Mouse (Mus musculus) forebrain, embryonic 13.5 days (tissue): ENCODE results near the gene Troap. TPM values are rescaled to one million over a fixed set of nuclear protein-coding genes. Genes with fewer than 3 reads are reported as not detected.

ENCODE experiments used
- ATAC-seq: fragments of 200-750 bp; cut with Nextera tagmentation; 2 replicates; pipeline ENCODE4 v1.8.0; 2017
- H3K27ac ChIP-seq: fragments of 300-500 bp; sonication (generic); 2 replicates; pipeline ENCODE4 v1.5.1; 2015; ENCODE audit warnings: inconsistent platforms, mild to moderate bottlenecking, moderate library complexity
- H3K27me3 ChIP-seq: fragments of 300-500 bp; sonication (generic); 2 replicates; pipeline ENCODE4 v1.6.1; 2015; ENCODE audit warnings: mild to moderate bottlenecking, inconsistent platforms
- H3K36me3 ChIP-seq: fragments of 300-500 bp; sonication (generic); 2 replicates; pipeline ENCODE4 v1.6.1; 2015; ENCODE audit warnings: mild to moderate bottlenecking, inconsistent platforms; ENCODE audit not compliant: poor library complexity, severe bottlenecking
- H3K4me1 ChIP-seq: fragments of 300-500 bp; sonication (generic); 2 replicates; pipeline ENCODE4 v1.6.1; 2015; ENCODE audit warnings: inconsistent platforms
- H3K4me2 ChIP-seq: fragments of 300-500 bp; sonication (generic); 2 replicates; pipeline ENCODE4 v1.6.1; 2015; ENCODE audit warnings: inconsistent platforms, mild to moderate bottlenecking, moderate library complexity
- H3K4me3 ChIP-seq: fragments of 300-500 bp; sonication (generic); 2 replicates; pipeline ENCODE4 v1.5.1; 2015; ENCODE audit warnings: mild to moderate bottlenecking, inconsistent platforms
- H3K9ac ChIP-seq: fragments of 300-500 bp; sonication (generic); 2 replicates; pipeline ENCODE4 v1.6.1; 2015; ENCODE audit warnings: mild to moderate bottlenecking, inconsistent platforms
- H3K9me3 ChIP-seq: fragments of 300-500 bp; sonication (generic); replicated peaks from 2 replicates; pipeline ENCODE4 v1.6.1; 2016; ENCODE audit warnings: inconsistent platforms
- WGBS: fragments of 180-500 bp; shearing (Covaris S2); methylation state at CpG from one replicate; pipeline ENCODE4 v1.1.7; 2015; 5-methylcytosine and 5-hydroxymethylcytosine counted together
- polyA plus RNA-seq: library from polyadenylated mRNA; unstranded; fragments of >200 nt; fragmentation: Nextera tagmentation; extraction: Ambion mirVana; gene quantifications from 2 replicates; pipeline ENCODE4 v1.2.1, GENCODE M21; 2015

The Troap gene
- polyA plus RNA-seq, 1 experiment from 2014 or later: 38.6 TPM

- peaks cover 87% of the 10 kb centered on the region for H3K27me3 ChIP-seq
- H3K27ac ChIP-seq: peak overlapping the region; percentile 11
- peak overlapping the region; percentile 43 for H3K4me3 ChIP-seq
- ATAC-seq: peak; percentile 42; the same call in 1 of the 2 replicates
- H3K36me3 ChIP-seq: no peaks in the 10 kb centered on the region
- no peaks in the 10 kb centered on the region for H3K9me3 ChIP-seq
- under 1% methylated on average over 51 of the region's 56 CpGs for WGBS
- H3K4me2 ChIP-seq: peak overlapping the region; percentile 73
- peaks cover 71% of the 10 kb centered on the region for H3K4me1 ChIP-seq
- H3K9ac ChIP-seq: peak overlapping the region; percentile 68
These were observed 19.2 kb downstream of the Troap start for GRCm38 (mm10) chr15:99093291-99094258.

DNA sequence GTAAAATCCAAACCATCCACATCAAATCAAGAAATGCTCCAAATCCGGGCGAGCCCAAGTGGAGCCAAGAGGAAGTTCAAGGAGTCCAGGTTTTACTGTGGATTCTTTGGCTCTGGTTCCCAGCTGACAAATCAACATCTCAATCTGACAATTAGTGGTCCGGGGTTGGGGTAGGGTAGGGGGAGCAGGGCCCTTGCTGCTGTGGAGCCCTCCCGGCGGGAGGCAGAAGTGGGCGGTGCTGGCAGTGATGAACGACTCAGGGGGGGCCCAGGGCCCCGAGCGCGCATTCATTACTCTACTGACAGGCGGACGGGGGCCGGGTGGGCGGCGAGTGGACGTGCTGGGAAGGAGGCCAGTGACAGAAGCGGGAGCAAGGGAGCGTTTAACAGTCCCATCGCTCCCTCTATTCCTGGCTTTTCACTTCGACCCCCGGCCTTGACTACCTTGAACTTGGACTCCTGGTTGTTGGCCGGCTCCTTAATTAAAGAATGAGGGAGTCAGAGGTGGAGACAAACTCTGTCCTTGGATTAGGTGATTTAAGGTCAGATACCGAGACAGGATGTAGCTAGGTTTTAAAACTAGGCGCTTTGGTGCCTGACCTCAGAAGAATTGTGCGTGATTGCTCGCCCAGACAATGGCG is 20.4 kb downstream of the Troap start:
- H3K4me3 ChIP-seq: 0 out of 2 replicates have a peak overlapping the region, but pooled peaks have one; percentile 1
- no peaks in the 10 kb centered on the region for H3K9me3 ChIP-seq
- no peak overlapping the region for H3K9ac ChIP-seq
- peak overlapping the region; percentile 39 for H3K4me2 ChIP-seq
- H3K27me3 ChIP-seq: peaks cover 86% of the 10 kb centered on the region
- H3K4me1 ChIP-seq: peaks cover 72% of the 10 kb centered on the region
- H3K27ac ChIP-seq: no peak overlapping the region
- WGBS: under 1% methylated on average over 25 of the region's 27 CpGs
- H3K36me3 ChIP-seq: no peaks in the 10 kb centered on the region
- peak; percentile 41; the same call in 1 of the 2 replicates for ATAC-seq

DNA sequence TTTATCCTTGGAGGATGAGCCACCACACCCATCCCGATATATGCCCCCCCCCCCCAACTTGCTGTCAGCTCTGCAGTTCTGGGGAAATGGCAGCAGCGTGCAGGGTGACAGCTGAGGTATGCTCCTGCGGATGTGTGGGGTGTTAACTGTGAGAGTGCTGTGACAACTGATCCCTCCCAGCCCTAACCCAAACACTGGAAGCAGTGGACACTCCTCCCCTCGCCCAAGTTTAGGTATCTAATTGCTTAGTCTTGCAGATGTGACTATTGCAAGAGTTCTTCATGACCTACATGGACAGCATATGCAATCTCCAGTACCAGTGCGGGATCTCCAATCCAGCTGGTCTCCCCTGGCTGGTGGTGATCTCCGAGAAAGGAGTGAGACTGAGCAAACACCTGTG is 21.0 kb downstream of the Troap start:
- H3K9ac ChIP-seq: no peak overlapping the region
- no peak for ATAC-seq
- no peak overlapping the region for H3K27ac ChIP-seq
- no peaks in the 10 kb centered on the region for H3K36me3 ChIP-seq
- peaks cover 72% of the 10 kb centered on the region for H3K4me1 ChIP-seq
- H3K4me2 ChIP-seq: peak overlapping the region; percentile 39
- 8% methylated on average over 6 of the region's 6 CpGs for WGBS
- peaks cover 86% of the 10 kb centered on the region for H3K27me3 ChIP-seq
- H3K4me3 ChIP-seq: no peak overlapping the region
- no peaks in the 10 kb centered on the region for H3K9me3 ChIP-seq

GRCm38 (mm10) chr15:99096061-99096793 is 21.9 kb downstream of the Troap start:
- Histone ChIP-seq H3K9me3 (no peaks in the 10 kb centered on the region), H3K4me3 (peak overlapping the region; percentile 41), H3K4me1 (peaks cover 64% of the 10 kb centered on the region), H3K4me2 (peak overlapping the region; percentile 70), H3K27me3 (peaks cover 78% of the 10 kb centered on the region), H3K27ac (no peak overlapping the region), H3K36me3 (no peaks in the 10 kb centered on the region), H3K9ac (peak overlapping the region; percentile 53)
- no peak for ATAC-seq
- WGBS: 3% methylated on average over 24 of the region's 24 CpGs

GRCm38 (mm10) chr15:99096831-99097500 is 22.6 kb downstream of the Troap start:
- no peak for ATAC-seq

DNA sequence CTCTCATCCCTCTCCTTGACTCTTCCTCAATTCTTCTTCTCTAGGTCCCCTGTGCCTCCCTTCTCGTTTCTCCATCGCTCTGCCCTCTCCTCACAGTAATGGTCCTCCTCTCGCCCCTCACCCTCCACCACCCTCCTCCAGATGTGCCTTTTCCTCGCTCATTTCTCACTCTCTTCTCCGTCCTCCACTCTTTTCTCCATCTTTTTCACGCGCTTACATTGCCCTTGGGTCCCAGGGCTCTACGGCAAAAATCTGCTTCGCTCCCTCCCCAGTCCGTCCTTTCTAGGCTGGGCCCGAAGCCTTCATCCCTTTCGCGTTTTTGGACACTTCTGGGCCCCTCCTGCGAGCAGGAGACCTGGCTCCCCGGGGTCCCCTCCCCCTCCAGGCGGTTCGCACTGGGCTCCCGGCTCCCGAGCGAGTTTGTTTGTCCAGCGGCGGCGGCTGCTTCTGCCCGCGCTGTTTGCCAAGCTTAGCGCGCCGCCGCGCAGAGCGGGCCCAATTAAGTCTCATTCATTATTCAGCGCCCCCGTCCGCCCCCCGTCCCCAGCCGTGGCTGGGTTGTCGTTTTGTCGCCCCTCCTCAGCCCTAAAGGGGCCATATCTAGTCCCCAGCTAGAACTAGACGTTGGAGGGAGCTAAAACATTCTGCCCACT is 23.6 kb downstream of the Troap start:
- peak; percentile 44 for ATAC-seq
- Histone ChIP-seq H3K27me3 (peaks cover 63% of the 10 kb centered on the region), H3K36me3 (no peaks in the 10 kb centered on the region), H3K4me2 (peak overlapping the region; percentile 70), H3K4me1 (peaks cover 58% of the 10 kb centered on the region), H3K27ac (no peak overlapping the region), H3K9ac (peak overlapping the region; percentile 53), H3K4me3 (peak overlapping the region; percentile 41), H3K9me3 (no peaks in the 10 kb centered on the region)
- under 1% methylated on average over 39 of the region's 39 CpGs for WGBS

More at GRCm38 (mm10) chr15:99096831-99097500, 22.6 kb downstream of the Troap start:
- peaks cover 60% of the 10 kb centered on the region for H3K4me1 ChIP-seq
- H3K4me2 ChIP-seq: peak overlapping the region; percentile 70
- 1% methylated on average over 58 of the region's 58 CpGs for WGBS
- H3K9me3 ChIP-seq: no peaks in the 10 kb centered on the region
- H3K4me3 ChIP-seq: peak overlapping the region; percentile 41
- H3K36me3 ChIP-seq: no peaks in the 10 kb centered on the region
- no peak overlapping the region for H3K27ac ChIP-seq
- H3K9ac ChIP-seq: peak overlapping the region; percentile 53
- peaks cover 73% of the 10 kb centered on the region for H3K27me3 ChIP-seq

GRCm38 (mm10) chr15:99098493-99098861 is 24.1 kb downstream of the Troap start:
- H3K9ac ChIP-seq: peak overlapping the region; percentile 53; the same call in 1 of the 2 replicates
- H3K27me3 ChIP-seq: peaks cover 58% of the 10 kb centered on the region
- peaks cover 53% of the 10 kb centered on the region for H3K4me1 ChIP-seq
- no peaks in the 10 kb centered on the region for H3K36me3 ChIP-seq
- peak overlapping the region; percentile 70 for H3K4me2 ChIP-seq
- H3K4me3 ChIP-seq: peak overlapping the region; percentile 41
- WGBS: 1% methylated on average over 9 of the region's 9 CpGs
- no peak overlapping the region for H3K27ac ChIP-seq
- no peaks in the 10 kb centered on the region for H3K9me3 ChIP-seq
- peak; percentile 45; the same call in 1 of the 2 replicates for ATAC-seq

DNA sequence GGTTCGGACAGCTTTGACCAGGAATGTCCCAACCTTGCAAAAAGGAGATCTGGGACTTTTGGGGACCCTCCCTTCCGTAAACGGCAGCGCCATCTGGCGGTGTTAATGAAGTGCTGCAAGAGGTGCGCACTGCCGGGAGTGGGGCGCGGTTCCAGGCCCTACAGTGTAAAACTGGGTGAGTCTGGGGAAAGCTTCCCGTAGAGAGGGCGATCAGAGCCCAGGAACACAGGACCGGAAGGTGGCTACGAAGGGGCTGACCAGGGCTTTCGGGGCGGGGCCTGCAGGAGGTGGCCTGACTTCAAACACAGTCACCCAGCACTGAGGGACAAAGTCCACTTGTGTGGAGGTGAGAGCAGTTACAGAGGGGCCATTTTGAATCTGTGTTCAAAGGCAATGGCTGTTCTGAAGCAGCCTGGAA is 24.8 kb downstream of the Troap start:
- 2% methylated on average over 15 of the region's 15 CpGs for WGBS
- peak overlapping the region; percentile 70 for H3K4me2 ChIP-seq
- peak overlapping the region; percentile 41; the same call in 1 of the 2 replicates for H3K4me3 ChIP-seq
- H3K4me1 ChIP-seq: peaks cover 48% of the 10 kb centered on the region
- H3K27me3 ChIP-seq: peaks cover 58% of the 10 kb centered on the region
- H3K9ac ChIP-seq: no peak overlapping the region
- ATAC-seq: peak; percentile 56; the same call in 1 of the 2 replicates
- no peaks in the 10 kb centered on the region for H3K9me3 ChIP-seq
- H3K27ac ChIP-seq: no peak overlapping the region
- no peaks in the 10 kb centered on the region for H3K36me3 ChIP-seq

DNA sequence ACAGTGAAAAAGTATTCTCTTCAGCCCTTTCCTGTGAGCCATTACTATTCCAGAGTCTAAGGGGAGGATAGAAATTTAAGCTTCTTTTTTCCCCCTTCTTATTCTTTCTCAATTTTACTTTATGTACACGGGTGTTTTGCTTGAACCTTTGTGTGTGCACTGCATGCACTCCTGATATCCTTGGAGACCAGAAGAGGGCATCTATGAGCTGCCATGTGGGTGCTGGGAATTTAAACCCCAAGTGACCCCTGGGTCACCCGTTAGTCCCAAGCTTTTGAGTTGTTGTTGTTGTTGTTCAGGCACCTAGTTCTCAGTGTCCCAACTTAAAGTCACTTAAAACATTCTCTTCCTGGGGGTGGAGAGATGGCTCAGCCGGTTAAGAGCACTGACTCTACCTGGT is 25.6 kb downstream of the Troap start:
- WGBS: 52% methylated on average over 3 of the region's 3 CpGs
- Histone ChIP-seq H3K36me3 (no peaks in the 10 kb centered on the region), H3K9ac (no peak overlapping the region), H3K9me3 (no peaks in the 10 kb centered on the region), H3K4me3 (no peak overlapping the region), H3K4me2 (no peak overlapping the region), H3K27me3 (peaks cover 52% of the 10 kb centered on the region), H3K27ac (no peak overlapping the region), H3K4me1 (peaks cover 42% of the 10 kb centered on the region)
- ATAC-seq: no peak

GRCm38 (mm10) chr15:99105238-99105637 is 30.9 kb downstream of the Troap start:
- Histone ChIP-seq H3K4me2 (no peak overlapping the region), H3K27ac (no peak overlapping the region), H3K36me3 (no peaks in the 10 kb centered on the region), H3K4me3 (no peak overlapping the region), H3K4me1 (no peaks in the 10 kb centered on the region), H3K9ac (no peak overlapping the region), H3K27me3 (peaks cover 2% of the 10 kb centered on the region; the same call in 1 of the 2 replicates), H3K9me3 (no peaks in the 10 kb centered on the region)
- WGBS: 80% methylated on average over 7 of the region's 7 CpGs
- ATAC-seq: no peak

DNA sequence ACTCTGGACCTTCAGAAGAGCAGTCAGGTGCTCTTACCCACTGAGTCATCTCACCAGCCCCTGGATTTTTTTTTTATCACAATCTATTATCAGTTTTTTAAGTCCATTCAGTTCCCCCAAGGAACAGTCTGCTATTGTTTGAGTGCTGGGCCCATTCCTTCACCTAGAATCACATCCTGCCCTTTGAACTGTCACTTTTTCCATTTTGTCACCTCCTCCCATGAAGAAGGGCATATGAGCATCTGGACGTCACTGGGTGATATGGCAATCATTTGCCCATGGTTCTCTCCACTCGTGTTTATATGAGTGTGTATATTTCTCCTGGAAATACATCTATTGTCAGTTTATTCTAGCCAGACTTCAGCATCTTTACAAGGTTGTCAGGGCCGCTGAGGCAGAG is 33.5 kb downstream of the Troap start:
- Histone ChIP-seq H3K9ac (no peak overlapping the region), H3K27ac (no peak overlapping the region), H3K27me3 (no peaks in the 10 kb centered on the region), H3K36me3 (no peaks in the 10 kb centered on the region), H3K9me3 (no peaks in the 10 kb centered on the region), H3K4me3 (no peak overlapping the region), H3K4me1 (no peaks in the 10 kb centered on the region), H3K4me2 (no peak overlapping the region)
- no peak for ATAC-seq
- WGBS: 87% methylated on average over 3 of the region's 3 CpGs
